Comparison of ENCODE assay signal across 9 mouse cellular contexts in the genomic region with DNA sequence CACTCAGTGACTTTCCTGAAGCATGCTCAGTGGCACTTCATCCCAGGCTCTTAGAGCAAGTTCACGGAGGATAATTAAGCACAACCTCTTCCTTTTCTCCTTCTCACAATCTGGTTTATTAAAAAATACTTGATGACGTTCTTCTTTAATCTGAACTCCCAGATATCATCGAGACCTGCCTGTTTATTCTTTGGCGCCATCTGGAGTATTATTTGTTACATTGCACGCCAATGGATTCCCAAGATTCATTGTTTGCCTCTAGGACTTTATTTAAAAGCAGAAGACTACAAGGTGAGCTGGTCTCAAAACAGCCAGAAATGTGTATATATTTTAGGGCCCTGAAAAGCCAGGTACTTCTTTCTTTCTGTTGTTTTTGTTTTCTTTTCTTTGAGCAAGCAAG.
DNase-seq lines count a peak whose midpoint lies in the region; ATAC-seq and TF ChIP-seq lines count a peak whose summit lies in the region.
"Had no signal": no experiment of that assay in that cellular context is flagged by ENCODE, and none has a peak within 500 bp of the region (broad histone marks: within the 10 kb centered on the region; RNA-seq: fewer than 3 reads in every experiment).

No protein-coding gene starts in this region.

- peak; percentile 22 to 28 for DNase-seq in cerebellum, postnatal 14 days
- no peak for DNase-seq in cerebellum, adult 11 months
- DNase-seq in layer of hippocampus, adult 2 months (ENCODE audit: low spot score in 2 of 2): no peak
- DNase-seq in layer of hippocampus, postnatal 36 days: no peak
- peak; percentile 16 for DNase-seq in Muller cell, postnatal 12 days (ENCODE audit: inconsistent ontology term)

- H3K4me3 ChIP-seq in layer of hippocampus, adult 2 months: no peak overlapping the region
- H3K4me3 ChIP-seq: midbrain, embryonic 12.5 days had no signal

- no peak overlapping the region; the same call in 1 of the 2 replicates for H3K27ac ChIP-seq in layer of hippocampus, adult 2 months
- H3K27ac ChIP-seq: midbrain, embryonic 12.5 days had no signal

- ATAC-seq in megakaryocyte progenitor cell, adult 5-6 weeks (replicated peaks; ENCODE audit: poor library complexity): peak; percentile 78
- ATAC-seq in erythroid progenitor cell, adult 5-6 weeks (replicated peaks; ENCODE audit: low FRiP score, poor library complexity, severe bottlenecking): no peak
- ATAC-seq in erythroblast, adult 5-6 weeks (replicated peaks; ENCODE audit: low FRiP score, poor library complexity, severe bottlenecking): no peak

- peak; percentile 77 for TF ChIP-seq CTCF in layer of hippocampus, adult 2 months (conservative IDR thresholded peaks at IDR 0.05)

Comparison
In these comparisons a context has a peak if more than half of its experiments do, and no peak if none do; other contexts are left out.
1. DNase-seq: peak in cerebellum, postnatal 14 days (2 of 2) and Muller cell, postnatal 12 days (single experiment); none in cerebellum, adult 11 months (single experiment), layer of hippocampus, adult 2 months (0 of 2) and layer of hippocampus, postnatal 36 days (0 of 2).